Mouse (Mus musculus) stomach, postnatal 0 days (tissue): Measurements from ENCODE around the gene 4930558K02Rik. TPM values are rescaled to one million over a fixed set of nuclear protein-coding genes. Genes with fewer than 3 reads are reported as not detected.

ENCODE experiments used
- ATAC-seq: fragments of 200-750 bp; cut with Nextera tagmentation; 2 replicates; pipeline ENCODE4 v1.8.0; 2017; ENCODE audit not compliant: low FRiP score, low TSS enrichment
- DNase-seq: peaks from one replicate; pipeline ENCODE4 v3.0.0-alpha.2; 2016; ENCODE audit warnings: low spot score
- H3K27ac ChIP-seq: fragments of 300-500 bp; sonication (generic); replicated peaks from 2 replicates; pipeline ENCODE4 v1.5.1; 2014; ENCODE audit warnings: mild to moderate bottlenecking, control low read depth
- H3K27me3 ChIP-seq: fragments of 300-500 bp; sonication (generic); 2 replicates; pipeline ENCODE4 v1.6.1; 2014; ENCODE audit warnings: low read length; ENCODE audit not compliant: control insufficient read depth, insufficient read depth
- H3K36me3 ChIP-seq: fragments of 300-500 bp; sonication (generic); 2 replicates; pipeline ENCODE4 v1.6.1; 2014; ENCODE audit warnings: low read length, mixed read lengths; ENCODE audit not compliant: control insufficient read depth, insufficient read depth
- H3K4me1 ChIP-seq: fragments of 300-500 bp; sonication (generic); replicated peaks from 2 replicates; pipeline ENCODE4 v1.6.1; 2014; ENCODE audit warnings: antibody characterized with exemption; ENCODE audit not compliant: control insufficient read depth, insufficient read depth
- H3K4me2 ChIP-seq: fragments of 300-500 bp; sonication (generic); replicated peaks from 2 replicates; pipeline ENCODE4 v1.6.1; 2014; ENCODE audit warnings: low read depth, mild to moderate bottlenecking, control low read depth, moderate library complexity
- H3K4me3 ChIP-seq: fragments of 300-500 bp; sonication (generic); 2 replicates; pipeline ENCODE4 v1.5.1; 2014; ENCODE audit warnings: low read depth, low read length, control low read depth
- H3K9ac ChIP-seq: fragments of 300-500 bp; sonication (generic); 2 replicates; pipeline ENCODE4 v1.6.1; 2014; ENCODE audit warnings: mild to moderate bottlenecking, low read length, control low read depth, mixed read lengths
- H3K9me3 ChIP-seq: fragments of 300-500 bp; sonication (generic); 2 replicates; pipeline ENCODE4 v1.6.1; 2016; ENCODE audit warnings: low read length; ENCODE audit not compliant: control insufficient read depth
- CTCF ChIP-seq: IDR thresholded peaks from 2 replicates; pipeline ENCODE4 v1.5.1; 2016; ENCODE audit warnings: antibody characterized with exemption, low read depth, mild to moderate bottlenecking, moderate library complexity
- EP300 ChIP-seq: optimal IDR thresholded peaks from 2 replicates; pipeline ENCODE3; 2016; ENCODE audit warnings: antibody characterized with exemption
- WGBS: fragments of 180-500 bp; shearing (Covaris S2); extraction: QIAGEN DNeasy Blood & Tissue Kit; methylation state at CpG from one replicate; pipeline ENCODE4 v1.1.7; 2014; 5-methylcytosine and 5-hydroxymethylcytosine counted together
- polyA plus RNA-seq: library from polyadenylated mRNA; unstranded; fragments of >200 nt; fragmentation: Nextera tagmentation; extraction: Ambion mirVana; gene quantifications from 2 replicates; pipeline ENCODE4 v1.2.1, GENCODE M21; 2015

The 4930558K02Rik gene
- polyA plus RNA-seq, 1 experiment from 2014 or later = not detected

- Histone ChIP-seq H3K27ac (no peak overlapping the region), H3K4me2 (no peak overlapping the region), H3K36me3 (no peaks in the 10 kb centered on the region), H3K4me3 (no peak overlapping the region), H3K27me3 (no peaks in the 10 kb centered on the region), H3K9ac (no peak overlapping the region), H3K9me3 (no peaks in the 10 kb centered on the region), H3K4me1 (no peaks in the 10 kb centered on the region)
- no peak for DNase-seq
- no peak for ATAC-seq
- TF ChIP-seq EP300 (no peak), CTCF (no peak)
- WGBS = 84% methylated on average over 3 of the region's 3 CpGs
Measured at GRCm38 (mm10) chr1:161895014-161895413, 84.4 kb downstream of the 4930558K02Rik start.

GRCm38 (mm10) chr1:161894553-161894952, 84.9 kb downstream of the 4930558K02Rik start:
- WGBS = 34% methylated on average over 2 of the region's 2 CpGs
- TF ChIP-seq EP300 = no peak
- no peak for TF ChIP-seq CTCF
- Histone ChIP-seq H3K9me3 (no peaks in the 10 kb centered on the region), H3K4me3 (no peak overlapping the region), H3K36me3 (no peaks in the 10 kb centered on the region), H3K9ac (no peak overlapping the region), H3K4me2 (no peak overlapping the region), H3K4me1 (no peaks in the 10 kb centered on the region), H3K27ac (no peak overlapping the region), H3K27me3 (no peaks in the 10 kb centered on the region)
- ATAC-seq (no peak), DNase-seq (no peak)

GRCm38 (mm10) chr1:161894126-161894525, 85.3 kb downstream of the 4930558K02Rik start:
- no peak overlapping the region for H3K4me3 ChIP-seq
- H3K27me3 ChIP-seq = no peaks in the 10 kb centered on the region
- no peak overlapping the region for H3K27ac ChIP-seq
- no peak for DNase-seq
- no peak overlapping the region for H3K9ac ChIP-seq
- no peak for ATAC-seq
- H3K9me3 ChIP-seq = no peaks in the 10 kb centered on the region
- H3K4me2 ChIP-seq = no peak overlapping the region
- no peaks in the 10 kb centered on the region for H3K36me3 ChIP-seq
- TF ChIP-seq EP300 (no peak), CTCF (no peak)
- WGBS = 52% methylated on average over 2 of the region's 2 CpGs
- H3K4me1 ChIP-seq = no peaks in the 10 kb centered on the region

Other genes starting within 250 kb of the 4930558K02Rik start
- gene Fasl, start 191.1 kb downstream of the 4930558K02Rik start, polyA plus RNA-seq = not detected in 2 replicates
- gene Suco, start 103.0 kb downstream of the 4930558K02Rik start, polyA plus RNA-seq = 10.9 and 11.4 TPM in 2 replicates
- 29.5 and 29.9 TPM in 2 replicates for gene Pigc, start 10.4 kb downstream of the 4930558K02Rik start, polyA plus RNA-seq